Mouse (Mus musculus): ENCODE results near the gene Wdr86.

The Wdr86 gene

DNA sequence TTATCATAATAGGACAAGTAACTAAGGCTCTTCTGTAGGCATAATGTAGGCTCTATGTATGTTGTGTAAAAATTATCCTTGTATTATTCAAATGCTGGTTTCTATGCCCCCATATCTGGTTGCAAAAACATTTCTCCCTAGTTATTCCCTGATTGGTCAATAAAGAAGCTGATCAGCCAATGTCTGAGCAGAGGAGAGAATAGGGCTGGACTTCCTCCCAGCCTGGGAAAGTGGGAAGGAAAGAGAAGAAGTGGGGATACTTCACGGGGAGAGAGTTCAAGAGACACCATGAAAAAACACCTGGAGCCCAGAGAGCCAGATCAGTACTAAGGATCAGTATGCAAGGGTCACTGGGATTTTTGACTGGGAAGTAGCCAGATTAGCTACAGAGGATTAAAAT lies 49.1 kb downstream of the Wdr86 start:
- DNase-seq = no peak

DNA sequence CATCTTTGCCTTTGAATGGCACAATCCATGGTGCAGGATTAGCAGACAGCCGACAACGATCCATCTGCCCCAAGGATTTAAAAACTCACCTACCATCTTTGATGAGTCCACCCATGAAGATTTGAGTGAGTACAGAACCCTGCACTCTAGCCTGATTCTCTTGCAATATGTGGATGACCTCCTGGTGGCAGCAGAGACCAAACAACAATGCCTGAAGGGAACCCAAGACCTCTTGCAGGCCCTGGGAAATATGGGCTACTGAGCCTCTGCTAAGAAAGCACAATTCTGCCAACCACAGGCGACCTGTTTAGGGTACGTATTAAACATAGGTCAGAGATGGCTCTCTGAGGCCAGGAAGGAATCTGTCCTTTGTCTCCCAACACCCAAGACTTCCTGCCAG lies 56.3 kb downstream of the Wdr86 start:
- DNase-seq = peak; percentile 67
